Mouse (Mus musculus) ovary, adult 18-20 months (tissue): ENCODE data around the gene Psma1.

Source experiments
- DNase-seq: peaks from one replicate; pipeline ENCODE4 v3.0.0; 2022; ENCODE audit warnings: low spot score, mixed read lengths

Psma1 gene

DNA sequence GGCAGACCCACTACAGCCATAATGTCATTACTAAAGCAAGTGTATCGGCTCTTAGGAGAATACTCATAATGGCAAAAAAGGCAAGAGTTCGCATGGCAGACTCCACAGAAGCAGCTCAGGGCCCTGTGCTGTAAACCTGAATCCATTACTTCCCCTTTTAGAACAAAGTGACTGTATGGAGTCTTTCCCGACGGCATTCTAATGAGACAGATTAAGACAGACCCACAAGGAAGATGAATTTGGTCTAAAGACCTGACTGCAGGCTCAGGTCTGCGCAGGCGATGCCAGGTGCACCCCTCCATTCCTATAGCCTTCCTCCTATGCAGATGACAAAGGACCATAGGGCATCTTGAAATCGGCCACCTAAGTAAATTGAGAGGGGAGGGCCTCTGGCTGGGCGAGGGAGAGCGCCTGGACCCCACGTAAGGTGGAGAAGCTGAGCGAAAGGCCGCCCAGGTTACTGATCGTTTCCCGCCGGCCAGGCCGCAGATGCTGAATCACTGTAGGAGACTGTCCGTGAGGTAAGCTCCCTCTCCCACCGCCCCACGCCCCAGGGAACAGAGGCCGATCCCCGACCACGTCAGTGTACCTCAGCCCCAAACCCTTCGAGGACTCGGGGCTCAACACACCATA lies 430 bp downstream of the Psma1 start:
- no peak for DNase-seq

- no peak for DNase-seq
Measured at GRCm38 (mm10) chr7:114268446-114268845, 7.5 kb downstream of the Psma1 start.

DNA sequence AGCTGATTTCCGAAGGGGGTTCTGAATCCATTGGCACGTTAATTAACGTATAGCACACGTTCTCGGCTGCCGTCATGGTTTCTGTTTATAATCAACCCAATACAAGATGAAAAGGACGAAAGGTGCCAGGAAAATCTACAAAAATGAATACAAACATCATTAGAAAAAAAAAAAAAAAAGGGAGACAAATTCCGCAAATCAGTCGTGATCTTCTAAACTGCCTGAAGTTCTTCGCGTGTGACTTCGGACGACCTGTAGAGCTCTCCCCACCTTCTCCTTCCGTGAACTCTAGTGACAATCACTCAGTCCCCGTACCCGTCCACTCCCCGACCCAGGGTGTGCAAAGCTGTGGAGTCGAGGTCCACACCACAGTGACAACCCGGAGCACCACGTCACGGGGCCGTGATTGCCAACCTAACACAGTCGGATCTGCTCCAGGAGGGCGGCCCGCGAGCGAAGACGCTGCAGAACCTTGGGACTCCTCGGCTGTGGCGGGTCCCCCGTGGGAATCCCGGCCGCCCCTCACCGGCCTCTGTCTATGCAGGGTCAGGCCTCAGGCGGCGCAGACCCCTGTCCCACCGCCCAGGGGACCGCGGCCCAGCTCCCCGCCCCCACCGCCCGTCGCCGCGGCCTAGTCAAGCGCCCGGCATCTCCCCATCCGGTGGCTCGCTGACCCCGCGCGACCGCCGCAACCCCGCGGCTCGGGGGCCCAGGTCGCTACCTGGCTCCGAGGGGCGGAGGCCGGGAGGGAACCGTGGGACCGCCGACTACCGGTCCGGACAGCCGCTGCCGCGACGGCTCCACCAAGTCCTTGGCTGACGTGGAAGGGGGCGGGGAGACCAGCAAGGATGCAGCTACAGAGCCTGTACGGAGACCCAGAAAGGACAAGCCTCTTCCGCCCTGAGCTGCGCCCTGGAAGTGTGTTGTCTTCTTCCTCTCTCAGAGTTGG lies 21.8 kb downstream of the Psma1 start, which contains the start of gene Copb1:
Gene Copb1 (minus strand): TSS at position 827 of the 949 bp plus-strand sequence.
- DNase-seq, result peak; percentile 89

DNA sequence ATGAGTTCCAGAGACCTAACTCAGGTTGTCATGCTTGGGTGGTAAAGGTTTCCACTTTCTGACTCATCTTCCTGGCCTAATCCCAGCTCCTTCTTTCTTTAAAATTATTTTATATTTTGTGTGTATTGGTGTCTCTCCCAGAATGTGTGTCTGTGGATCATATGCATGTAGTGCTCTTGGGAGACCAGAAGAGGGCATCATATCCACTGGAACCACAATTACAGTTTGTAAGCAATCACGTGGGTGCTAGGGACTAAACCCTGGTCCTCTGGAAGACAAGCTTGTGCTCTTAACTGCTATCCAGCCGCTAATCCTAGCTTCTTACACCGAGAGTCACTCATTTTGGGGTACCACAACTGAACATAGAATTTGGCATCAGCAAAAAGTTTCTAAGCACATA lies 24.2 kb downstream of the Psma1 start:
- no peak for DNase-seq

DNA sequence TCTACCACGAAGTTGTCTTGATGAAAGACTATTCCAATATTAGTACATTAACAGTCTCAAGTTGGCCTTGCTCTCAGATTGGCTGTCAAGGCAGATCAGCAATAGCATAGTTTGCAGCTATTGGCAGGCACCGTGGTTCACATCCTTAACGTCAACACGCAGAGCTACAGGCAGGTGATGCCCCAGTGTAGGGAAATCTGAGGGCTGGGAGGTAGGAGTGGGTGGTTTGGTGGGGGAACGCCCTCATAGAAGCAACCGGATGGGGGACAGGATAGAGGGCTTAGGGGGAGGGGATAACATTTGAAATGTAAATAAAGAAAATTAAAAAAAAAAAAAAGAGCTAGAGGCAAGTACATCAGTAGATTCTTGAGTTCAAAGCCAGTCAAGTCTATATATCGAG lies 41.9 kb downstream of the Psma1 start:
- no peak for DNase-seq

DNA sequence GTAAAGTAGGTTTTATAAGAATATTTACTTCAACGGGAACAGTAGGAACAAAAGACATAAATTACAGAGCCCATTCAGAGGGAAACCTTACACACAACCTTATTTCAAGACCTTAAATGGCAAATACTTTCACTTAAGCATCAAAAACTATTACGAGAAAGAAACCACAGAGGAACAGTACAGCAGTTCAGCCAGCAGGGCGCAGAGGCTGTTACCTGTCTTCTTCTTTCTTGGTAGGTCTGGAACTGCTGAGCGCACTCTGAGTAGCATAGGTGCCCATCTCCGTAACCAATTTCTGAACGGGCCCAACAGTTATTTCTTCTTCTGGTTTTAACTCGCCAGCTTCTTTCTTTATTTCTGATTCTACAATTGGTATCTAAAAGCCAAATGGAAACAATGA lies 42.9 kb downstream of the Psma1 start:
- no peak for DNase-seq

DNA sequence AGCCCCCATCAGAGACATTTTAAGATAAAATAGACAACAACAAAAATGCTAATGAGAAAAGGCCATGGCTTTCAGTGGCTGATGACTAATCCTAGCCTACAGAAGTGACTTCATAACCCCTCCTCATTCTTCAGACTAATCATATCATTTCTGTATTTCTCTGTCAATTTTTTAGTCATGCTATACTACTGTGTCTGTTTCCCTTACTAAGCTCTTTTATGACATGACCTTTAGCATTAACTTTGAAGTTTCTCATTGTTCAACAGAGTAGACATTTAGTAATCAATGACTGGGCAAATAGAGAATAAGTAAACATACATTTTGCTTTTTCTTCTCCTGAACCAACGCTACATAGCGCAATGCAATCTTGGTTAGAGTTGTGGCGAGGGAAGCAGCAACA lies 44.1 kb downstream of the Psma1 start:
- DNase-seq, result no peak

DNA sequence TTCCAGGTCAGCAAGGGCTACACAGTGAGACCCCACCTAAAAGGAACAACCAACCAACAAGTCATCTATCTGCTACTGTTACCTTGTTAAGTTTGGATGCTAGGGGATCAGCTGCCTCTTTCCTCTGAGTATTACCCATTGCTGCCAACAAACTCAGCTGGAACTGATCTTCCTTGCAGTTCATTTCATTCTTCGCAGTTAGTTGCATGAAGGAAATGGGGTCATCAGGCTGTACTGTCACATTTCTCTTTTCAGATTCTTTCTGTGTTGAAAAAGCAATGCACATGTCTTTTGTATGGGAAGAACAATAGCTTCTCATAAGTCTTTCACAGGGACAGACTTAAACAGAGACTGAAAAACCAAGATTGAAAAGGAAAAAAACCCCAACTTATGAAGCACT lies 49.4 kb downstream of the Psma1 start:
- DNase-seq, result no peak

DNA sequence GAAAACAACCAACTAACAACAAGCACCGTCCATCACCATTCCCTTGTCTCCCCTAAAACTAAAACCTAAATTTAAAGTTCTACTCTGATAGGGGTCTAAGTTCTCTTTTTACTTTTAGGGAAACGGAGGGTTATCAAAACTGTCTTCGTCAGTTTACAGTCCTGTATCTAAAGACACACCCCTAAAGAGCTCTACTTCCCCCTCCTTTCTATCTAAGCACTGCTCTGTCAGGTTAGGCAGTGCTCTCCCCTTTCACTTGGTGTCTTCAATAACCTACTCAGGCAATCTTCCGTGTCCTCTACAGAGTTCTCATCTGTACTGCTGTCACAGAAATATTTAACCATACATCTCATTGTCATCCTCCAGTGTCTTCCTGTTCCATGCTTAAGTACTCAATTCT lies 55.5 kb downstream of the Psma1 start:
- DNase-seq, result no peak

DNA sequence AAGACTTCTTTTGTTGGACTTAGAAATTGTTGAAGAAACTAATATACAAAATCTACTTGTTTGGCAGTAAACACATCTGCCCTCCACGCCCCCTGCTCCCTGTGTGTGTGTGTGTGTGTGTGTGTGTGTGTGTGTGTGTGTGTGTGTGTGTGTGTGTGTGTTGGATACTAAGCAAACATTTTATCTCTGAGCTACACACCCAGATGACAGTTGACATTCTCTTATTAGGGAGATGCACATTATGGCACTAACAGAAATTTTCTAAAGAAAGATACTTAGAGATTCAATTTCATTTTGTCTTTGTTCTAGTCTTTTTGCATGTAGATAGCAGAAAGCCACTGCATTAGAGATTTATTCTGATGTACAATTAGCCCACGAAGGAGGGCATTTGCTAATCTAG lies 59.0 kb downstream of the Psma1 start:
- DNase-seq, result no peak
